Mouse (Mus musculus): ENCODE measurements at regions not wholly inside any gene's neighbourhood (a gene's known extent, or its start where the extent isn't known, plus 50 kb on each side); places are given as distances from the start of the nearest gene placed in this dataset.

DNA sequence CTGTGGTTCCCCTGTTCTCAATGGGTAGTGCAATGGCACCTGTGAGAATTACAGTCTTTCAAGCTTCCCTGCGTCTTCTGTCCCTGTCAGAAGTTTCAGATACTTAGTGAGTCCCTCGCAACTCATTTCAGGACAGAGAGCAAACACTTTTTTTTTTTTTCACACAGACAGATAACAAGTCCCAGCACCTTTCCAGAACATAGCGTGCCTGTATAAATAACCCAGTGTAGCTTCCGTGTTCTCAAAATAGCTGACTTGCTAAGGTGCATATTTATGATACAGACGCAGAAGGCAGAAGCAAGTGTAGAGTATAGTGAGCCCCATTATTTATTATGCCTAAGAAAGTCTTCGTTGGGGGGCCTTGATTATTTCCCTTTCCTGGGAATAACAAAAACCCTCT, 929.4 kb downstream of the Robo2 start:
- TF ChIP-seq CTCF (IDR thresholded peaks at IDR 0.05; ENCODE audit: low read depth) (no peak), EP300 (IDR thresholded peaks at IDR 0.05; ENCODE audit: low read depth) (no peak)

Data from liver, embryonic 14.5 days (tissue).